ENCODE assay signal across 9 mouse cellular contexts in the genomic region with DNA sequence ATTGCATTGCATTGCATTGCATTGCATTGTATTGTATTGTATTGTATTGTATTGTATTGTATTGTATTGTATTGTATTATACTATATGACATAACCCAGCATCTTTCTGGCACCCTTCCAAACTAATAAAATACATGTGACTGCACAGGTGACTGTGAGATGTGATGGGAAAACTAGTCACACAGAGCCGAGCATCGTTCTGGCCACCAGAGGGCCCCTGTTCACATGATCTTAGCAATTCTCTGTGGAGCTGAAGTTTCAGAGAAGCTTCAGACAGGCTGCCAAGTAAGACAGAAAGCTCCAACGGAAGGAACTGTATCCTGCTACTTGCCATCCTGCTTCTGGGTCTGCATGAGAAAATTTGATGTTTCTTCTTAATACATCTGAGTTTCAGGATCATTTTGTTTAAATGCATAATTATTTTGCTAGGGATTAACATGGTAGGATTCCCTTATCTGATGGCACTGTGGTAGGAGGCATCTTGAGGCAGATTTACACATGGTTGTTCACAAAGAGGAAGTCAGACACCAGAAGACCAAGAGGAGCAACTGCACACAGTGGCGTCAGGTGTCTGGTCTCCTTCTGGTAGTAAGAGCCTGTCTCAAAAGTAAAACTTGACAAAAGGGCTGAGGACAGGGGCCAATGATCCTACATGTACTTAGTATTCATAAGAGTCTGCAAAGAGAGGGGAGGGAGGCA.
DNase-seq lines count a peak whose midpoint lies in the region; ATAC-seq and TF ChIP-seq lines count a peak whose summit lies in the region.
"Had no signal": no experiment of that assay in that cellular context is flagged by ENCODE, and none has a peak within 500 bp of the region (broad histone marks: within the 10 kb centered on the region; RNA-seq: fewer than 3 reads in every experiment).

No protein-coding gene starts in this region.

- H3K4me2 ChIP-seq in hindbrain, embryonic 13.5 days = no peak overlapping the region
- H3K4me2 ChIP-seq in liver, embryonic 14.5 days (ENCODE audit: low read depth) = no peak overlapping the region
- H3K4me2 ChIP-seq: limb, embryonic 12.5 days had no signal

- no peak for TF ChIP-seq EP300 in liver, embryonic 14.5 days (IDR thresholded peaks at IDR 0.05; ENCODE audit: low read depth)

- peak; percentile 40 for TF ChIP-seq CTCF in liver, embryonic 14.5 days (IDR thresholded peaks at IDR 0.05; ENCODE audit: low read depth)

- H3K4me1 ChIP-seq in hindbrain, embryonic 10.5 days (replicated peaks) = peaks cover 8% of the 10 kb centered on the region
- no peaks in the 10 kb centered on the region for H3K4me1 ChIP-seq in hindbrain, embryonic 13.5 days (replicated peaks)
- no peaks in the 10 kb centered on the region for H3K4me1 ChIP-seq in liver, embryonic 14.5 days (replicated peaks; ENCODE audit: control insufficient read depth in 2 of 2, insufficient read depth in 2 of 2, low read length in 1 of 2)

- H3K27ac ChIP-seq in hindbrain, embryonic 10.5 days = no peak overlapping the region
- H3K27ac ChIP-seq in hindbrain, embryonic 13.5 days = no peak overlapping the region
- no peak overlapping the region for H3K27ac ChIP-seq in liver, embryonic 14.5 days
- H3K27ac ChIP-seq: limb, embryonic 12.5 days had no signal

- H3K27me3 ChIP-seq in hindbrain, embryonic 10.5 days (ENCODE audit: insufficient read depth, poor library complexity, severe bottlenecking) = peaks cover 9% of the 10 kb centered on the region
- peaks cover 7% of the 10 kb centered on the region; the same call in 1 of the 2 replicates for H3K27me3 ChIP-seq in hindbrain, embryonic 13.5 days
- H3K27me3 ChIP-seq in liver, embryonic 14.5 days (ENCODE audit: control insufficient read depth, insufficient read depth, low read length) = no peaks in the 10 kb centered on the region

- no peak overlapping the region for H3K4me3 ChIP-seq in hindbrain, embryonic 10.5 days
- H3K4me3 ChIP-seq in hindbrain, embryonic 13.5 days = no peak overlapping the region
- H3K4me3 ChIP-seq in liver, embryonic 14.5 days (ENCODE audit: insufficient read depth in 1 of 2, low read depth in 2 of 2, low read length in 2 of 2) = no peak overlapping the region
- H3K4me3 ChIP-seq: limb, embryonic 12.5 days had no signal

- H3K36me3 ChIP-seq in hindbrain, embryonic 10.5 days = no peaks in the 10 kb centered on the region
- no peaks in the 10 kb centered on the region for H3K36me3 ChIP-seq in hindbrain, embryonic 13.5 days
- no peaks in the 10 kb centered on the region for H3K36me3 ChIP-seq in liver, embryonic 14.5 days (replicated peaks; ENCODE audit: control insufficient read depth, insufficient read depth, low read depth)
- H3K36me3 ChIP-seq: limb, embryonic 12.5 days had no signal

- ATAC-seq in hindbrain, embryonic 13.5 days (ENCODE audit: low FRiP score) = no peak
- ATAC-seq in granulocyte monocyte progenitor cell, adult 5-6 weeks (replicated peaks; ENCODE audit: poor library complexity, severe bottlenecking) = peak; percentile 35; the same call in 1 of the 2 replicates
- ATAC-seq in liver, embryonic 14.5 days (ENCODE audit: insufficient read depth) = no peak

- no peaks in the 10 kb centered on the region for H3K9me3 ChIP-seq in hindbrain, embryonic 10.5 days
- H3K9me3 ChIP-seq in hindbrain, embryonic 13.5 days = no peaks in the 10 kb centered on the region
- no peaks in the 10 kb centered on the region for H3K9me3 ChIP-seq in liver, embryonic 14.5 days (ENCODE audit: control insufficient read depth, low read length)
- H3K9me3 ChIP-seq: limb, embryonic 12.5 days had no signal

- peak; percentile 32 for DNase-seq in hindbrain, embryonic 10.5 days (ENCODE audit: low spot score)
- peak; percentile 44 for DNase-seq in ES-CJ7 (ENCODE audit: low read depth, low spot score)
- DNase-seq in cerebellum, postnatal 36 days = peak; percentile 9 to 16
- no peak for DNase-seq in liver, embryonic 14.5 days (ENCODE audit: low read depth in 3 of 3, low spot score in 3 of 3)
- peak; percentile 60 to 71 for DNase-seq in right cerebral cortex, postnatal 10 days (ENCODE audit: low spot score in 2 of 2)
- no peak for DNase-seq in thymus, postnatal 36 days

- no peak overlapping the region for H3K9ac ChIP-seq in hindbrain, embryonic 13.5 days
- no peak overlapping the region for H3K9ac ChIP-seq in liver, embryonic 14.5 days (replicated peaks)
- H3K9ac ChIP-seq: limb, embryonic 12.5 days had no signal

- WGBS in hindbrain, embryonic 10.5 days = 27% methylated on average over 4 of the region's 4 CpGs
- 25% methylated on average over 4 of the region's 4 CpGs for WGBS in hindbrain, embryonic 13.5 days
- 3% methylated on average over 4 of the region's 4 CpGs for WGBS in liver, embryonic 14.5 days (ENCODE audit: insufficient replicate concordance)

Comparison
In these comparisons a context has a peak if more than half of its experiments do, and no peak if none do; other contexts are left out.
1. DNase-seq: peak in hindbrain, embryonic 10.5 days (single experiment), ES-CJ7 (single experiment), cerebellum, postnatal 36 days (2 of 2) and right cerebral cortex, postnatal 10 days (2 of 2); none in liver, embryonic 14.5 days (0 of 3) and thymus, postnatal 36 days (0 of 2).